9 mouse cellular contexts compared by ENCODE assay signal in genomic region chr11:47379630-47379958, GRCm38 (mm10).
DNase-seq lines count a peak whose midpoint lies in the region; ATAC-seq and TF ChIP-seq lines count a peak whose summit lies in the region.
"Had no signal": no experiment of that assay in that cellular context is flagged by ENCODE, and none has a peak within 500 bp of the region (broad histone marks: within the 10 kb centered on the region; RNA-seq: fewer than 3 reads in every experiment).

No protein-coding gene starts in this region.

- no peaks in the 10 kb centered on the region for H3K9me3 ChIP-seq in heart, embryonic 10.5 days
- no peaks in the 10 kb centered on the region for H3K9me3 ChIP-seq in CH12.LX (replicated peaks; ENCODE audit: low read length)
- H3K9me3 ChIP-seq in forebrain, postnatal 0 days (ENCODE audit: low read length), result no peaks in the 10 kb centered on the region
- H3K9me3 ChIP-seq in midbrain, embryonic 10.5 days (replicated peaks), result no peaks in the 10 kb centered on the region

- TF ChIP-seq POLR2A in CH12.LX (IDR thresholded peaks at IDR 0.05; ENCODE audit: low read depth, low read length), result no peak

- H3K27ac ChIP-seq in heart, embryonic 10.5 days, result peak overlapping the region; percentile 92
- H3K27ac ChIP-seq in CH12.LX (ENCODE audit: insufficient read depth, low read depth), result no peak overlapping the region
- H3K27ac ChIP-seq in forebrain, postnatal 0 days (ENCODE audit: low read depth, low read length), result no peak overlapping the region
- peak overlapping the region; percentile 86 for H3K27ac ChIP-seq in midbrain, embryonic 10.5 days (replicated peaks)
- H3K27ac ChIP-seq: liver, embryonic 14.5 days had no signal

- H3K36me3 ChIP-seq in heart, embryonic 10.5 days, result no peaks in the 10 kb centered on the region
- H3K36me3 ChIP-seq in CH12.LX (replicated peaks in 1 of 2; ENCODE audit: control insufficient read depth in 1 of 2, insufficient read depth in 1 of 2, low read length in 1 of 2), result no peaks in the 10 kb centered on the region
- no peaks in the 10 kb centered on the region for H3K36me3 ChIP-seq in forebrain, postnatal 0 days (ENCODE audit: insufficient read depth)
- no peaks in the 10 kb centered on the region for H3K36me3 ChIP-seq in midbrain, embryonic 10.5 days

- no peak for TF ChIP-seq EP300 in CH12.LX (IDR thresholded peaks at IDR 0.05; ENCODE audit: low read length)

- H3K4me3 ChIP-seq in heart, embryonic 10.5 days, result peak overlapping the region; percentile 61
- H3K4me3 ChIP-seq in CH12.LX (replicated peaks in 1 of 3; ENCODE audit: low read depth in 2 of 3, low read length in 2 of 3, poor library complexity in 1 of 3), result no peak overlapping the region
- no peak overlapping the region for H3K4me3 ChIP-seq in forebrain, postnatal 0 days (ENCODE audit: low read depth, low read length)
- peak overlapping the region; percentile 46 for H3K4me3 ChIP-seq in midbrain, embryonic 10.5 days

- H3K4me2 ChIP-seq in CH12.LX (ENCODE audit: insufficient read depth, low read depth, poor library complexity, severe bottlenecking), result no peak overlapping the region
- H3K4me2 ChIP-seq in forebrain, postnatal 0 days (ENCODE audit: low read depth), result peak overlapping the region; percentile 71

- H3K4me1 ChIP-seq in heart, embryonic 10.5 days, result peaks cover 24% of the 10 kb centered on the region
- peaks cover 0 to 34% of the 10 kb centered on the region in 2 experiments; a peak in 2 of 4 replicates for H3K4me1 ChIP-seq in CH12.LX (ENCODE audit: control insufficient read depth in 1 of 2, insufficient read depth in 2 of 2)
- 0 out of 2 replicates have a peak, but pooled peaks cover 5% of the 10 kb centered on the region for H3K4me1 ChIP-seq in forebrain, postnatal 0 days (ENCODE audit: insufficient read depth)
- peaks cover 18% of the 10 kb centered on the region for H3K4me1 ChIP-seq in midbrain, embryonic 10.5 days

- H3K9ac ChIP-seq in CH12.LX (ENCODE audit: insufficient read depth, low read depth), result no peak overlapping the region
- no peak overlapping the region for H3K9ac ChIP-seq in forebrain, postnatal 0 days
- H3K9ac ChIP-seq: liver, embryonic 14.5 days had no signal

- H3K79me2 ChIP-seq in CH12.LX (replicated peaks; ENCODE audit: control insufficient read depth, extremely low read depth, insufficient read depth, poor library complexity, severe bottlenecking), result no peaks in the 10 kb centered on the region

- no peak for TF ChIP-seq RAD21 in CH12.LX (IDR thresholded peaks at IDR 0.05; ENCODE audit: low read depth, low read length)

- no peak for TF ChIP-seq CTCF in CH12.LX (conservative IDR thresholded peaks at IDR 0.05 in 1 of 2, IDR thresholded peaks at IDR 0.05 in 1 of 2; ENCODE audit: low read depth in 2 of 2, low read length in 2 of 2)
- TF ChIP-seq CTCF in forebrain, postnatal 0 days (IDR thresholded peaks at IDR 0.05; ENCODE audit: low read depth), result no peak

- intact Hi-C loops in heart, postnatal 36 days (cut with DNase I), result no loop called here

- WGBS in heart, embryonic 10.5 days, result 39% methylated on average over 4 of the region's 4 CpGs
- 38% methylated on average over 4 of the region's 4 CpGs for WGBS in forebrain, postnatal 0 days
- 49% methylated on average over 4 of the region's 4 CpGs for WGBS in midbrain, embryonic 10.5 days

- in situ Hi-C loops in CH12.LX (cut with MboI; ENCODE audit: low pct_ligation_motif_present, low pct_unique_long_range_greater_than_20kb, low sequenced_read_pairs), result loop anchor here (25.0 kb wide), 1 partner anchor 392 kb away; no protein-coding TSS in a partner anchor

- H3K27me3 ChIP-seq in heart, embryonic 10.5 days (ENCODE audit: insufficient read depth, poor library complexity, severe bottlenecking), result no peaks in the 10 kb centered on the region
- H3K27me3 ChIP-seq in CH12.LX (replicated peaks), result no peaks in the 10 kb centered on the region
- H3K27me3 ChIP-seq in forebrain, postnatal 0 days (ENCODE audit: insufficient read depth, low read length), result peaks cover 3% of the 10 kb centered on the region; the same call in 1 of the 2 replicates
- no peaks in the 10 kb centered on the region for H3K27me3 ChIP-seq in midbrain, embryonic 10.5 days (ENCODE audit: low read depth, poor library complexity, severe bottlenecking)

- no peak; the same call in 1 of the 2 replicates for ATAC-seq in forebrain, postnatal 0 days
- no peak for ATAC-seq in megakaryocyte progenitor cell, adult 5-6 weeks (replicated peaks; ENCODE audit: poor library complexity)

- DNase-seq in heart, embryonic 10.5 days (ENCODE audit: low spot score), result no peak
- DNase-seq in heart, postnatal 36 days, result no peak
- no peak for DNase-seq in CH12.LX (ENCODE audit: extremely low read depth)
- no peak for DNase-seq in forebrain, postnatal 0 days
- DNase-seq in midbrain, embryonic 10.5 days (ENCODE audit: low spot score), result no peak
- no peak for DNase-seq in embryo, embryonic 10.5 days (ENCODE audit: low spot score)
- no peak for DNase-seq in thymus, postnatal 14 days

- dilution Hi-C loops in CH12.LX (cut with MboI; ENCODE audit: extremely low pct_ligation_motif_present, extremely low pct_unique_long_range_greater_than_20kb, low sequenced_read_pairs), result no loop called here

TF ChIP-seq in CH12.LX, 34 proteins besides CTCF, POLR2A, EP300 and RAD21:
- no peak for TF ChIP-seq SMC3 (IDR thresholded peaks at IDR 0.05; ENCODE audit: low read depth, low read length)
- no peak for TF ChIP-seq JUND (conservative IDR thresholded peaks at IDR 0.05; ENCODE audit: low read depth, low read length)
- 0 out of 2 replicates have a peak, but pooled peaks have one; percentile 1 for TF ChIP-seq MAX (IDR thresholded peaks at IDR 0.05; ENCODE audit: low read length)
- no peak for TF ChIP-seq ELF1 (IDR thresholded peaks at IDR 0.05; ENCODE audit: low read depth, low read length)
- TF ChIP-seq NRF1 (IDR thresholded peaks at IDR 0.05; ENCODE audit: low read depth, low read length), result no peak
- TF ChIP-seq MXI1 (IDR thresholded peaks at IDR 0.05; ENCODE audit: low read depth, low read length), result 0 out of 2 replicates have a peak, but pooled peaks have one; percentile 8
- TF ChIP-seq PAX5 (IDR thresholded peaks at IDR 0.05; ENCODE audit: low read length), result no peak
- TF ChIP-seq JUN (IDR thresholded peaks at IDR 0.05; ENCODE audit: insufficient read depth, low read depth, low read length), result no peak
- no peak for TF ChIP-seq HCFC1 (IDR thresholded peaks at IDR 0.05; ENCODE audit: low read depth, low read length)
- TF ChIP-seq CHD1 (IDR thresholded peaks at IDR 0.05; ENCODE audit: low read depth, low read length), result no peak
- TF ChIP-seq SIN3A (IDR thresholded peaks at IDR 0.05; ENCODE audit: low read length), result no peak
- TF ChIP-seq RCOR1 (conservative IDR thresholded peaks at IDR 0.05; ENCODE audit: low read depth, low read length), result no peak

Comparison
In these comparisons a context has a peak if more than half of its experiments do, and no peak if none do; other contexts are left out.
1. H3K27ac ChIP-seq: peak in heart, embryonic 10.5 days (single experiment) and midbrain, embryonic 10.5 days (single experiment); none in CH12.LX (single experiment) and forebrain, postnatal 0 days (single experiment).
2. H3K4me3 ChIP-seq: peak in heart, embryonic 10.5 days (single experiment) and midbrain, embryonic 10.5 days (single experiment); none in CH12.LX (0 of 3) and forebrain, postnatal 0 days (single experiment).